In the genomic region with DNA sequence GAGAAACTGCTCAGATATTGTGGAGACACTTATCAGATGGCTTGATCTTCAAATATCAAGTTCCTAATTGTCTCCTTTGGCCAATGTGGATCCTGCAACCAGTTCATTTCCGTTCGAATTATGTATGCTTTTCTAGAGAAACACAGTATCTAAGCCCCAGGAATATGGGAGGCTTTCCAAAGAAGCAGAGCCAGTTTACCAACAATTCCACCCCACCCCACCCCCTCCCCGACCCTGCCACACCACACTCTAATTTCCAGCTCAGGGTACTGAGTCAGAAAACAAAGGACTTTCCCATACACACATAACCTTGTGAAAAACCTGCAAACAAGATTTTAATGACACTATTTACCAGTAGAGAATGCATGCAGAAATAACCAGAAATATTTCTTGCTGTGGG, we compare ENCODE assay signal across 17 mouse cellular contexts.
DNase-seq lines count a peak whose midpoint lies in the region; ATAC-seq and TF ChIP-seq lines count a peak whose summit lies in the region.
"Had no signal": no experiment of that assay in that cellular context is flagged by ENCODE, and none has a peak within 500 bp of the region (broad histone marks: within the 10 kb centered on the region; RNA-seq: fewer than 3 reads in every experiment).

No protein-coding gene starts in this region.

- peak; percentile 42 to 51 for DNase-seq in cerebellum, postnatal 10 days
- no peak for DNase-seq in cerebellum, postnatal 25 days
- DNase-seq in hindbrain, embryonic 11.5 days (ENCODE audit: low spot score), result no peak
- DNase-seq in retina, embryonic 14.5 days (ENCODE audit: low spot score), result peak; percentile 64
- DNase-seq in kidney, adult 2 months, result no peak
- DNase-seq: heart, postnatal 10 days; liver, postnatal 0 days; lung, postnatal 10 days; thymus, postnatal 25 days had no signal

- no peaks in the 10 kb centered on the region for H3K9me3 ChIP-seq in hindbrain, embryonic 13.5 days
- H3K9me3 ChIP-seq in hindbrain, embryonic 11.5 days (ENCODE audit: control insufficient read depth, low read length), result no peaks in the 10 kb centered on the region
- H3K9me3 ChIP-seq in forebrain, embryonic 16.5 days (ENCODE audit: control insufficient read depth, low read length), result no peaks in the 10 kb centered on the region
- H3K9me3 ChIP-seq: limb, embryonic 10.5 days; midbrain, embryonic 15.5 days had no signal

- TF ChIP-seq POLR2A in kidney, adult 2 months (IDR thresholded peaks at IDR 0.05; ENCODE audit: low read depth, low read length), result no peak

- H3K27me3 ChIP-seq in hindbrain, embryonic 13.5 days, result no peaks in the 10 kb centered on the region
- H3K27me3 ChIP-seq in hindbrain, embryonic 11.5 days (ENCODE audit: control insufficient read depth, insufficient read depth, low read length), result no peaks in the 10 kb centered on the region
- no peaks in the 10 kb centered on the region for H3K27me3 ChIP-seq in forebrain, embryonic 16.5 days (replicated peaks; ENCODE audit: control insufficient read depth, insufficient read depth, low read length)
- H3K27me3 ChIP-seq in kidney, adult 2 months (replicated peaks; ENCODE audit: control insufficient read depth, insufficient read depth, low read length), result no peaks in the 10 kb centered on the region
- H3K27me3 ChIP-seq: midbrain, embryonic 15.5 days had no signal

- H3K36me3 ChIP-seq in hindbrain, embryonic 13.5 days, result no peaks in the 10 kb centered on the region
- no peaks in the 10 kb centered on the region for H3K36me3 ChIP-seq in hindbrain, embryonic 11.5 days (ENCODE audit: control insufficient read depth, insufficient read depth, low read length)
- H3K36me3 ChIP-seq in forebrain, embryonic 16.5 days (ENCODE audit: control insufficient read depth, insufficient read depth), result no peaks in the 10 kb centered on the region
- H3K36me3 ChIP-seq in kidney, adult 2 months (ENCODE audit: control insufficient read depth, insufficient read depth, low read length), result no peaks in the 10 kb centered on the region
- H3K36me3 ChIP-seq: limb, embryonic 10.5 days; midbrain, embryonic 15.5 days had no signal

- 67% methylated on average over 3 of the region's 3 CpGs for WGBS in hindbrain, embryonic 13.5 days
- 71% methylated on average over 3 of the region's 3 CpGs for WGBS in hindbrain, embryonic 11.5 days
- 20% methylated on average over 3 of the region's 3 CpGs for WGBS in forebrain, embryonic 16.5 days
- WGBS in kidney, adult 2 months, result 54% methylated on average over 3 of the region's 3 CpGs

- TF ChIP-seq CTCF in kidney, adult 2 months (conservative IDR thresholded peaks at IDR 0.05; ENCODE audit: insufficient read depth, insufficient read length, low read depth, low read length), result no peak

- H3K4me2 ChIP-seq in hindbrain, embryonic 13.5 days, result no peak overlapping the region
- no peak overlapping the region for H3K4me2 ChIP-seq in hindbrain, embryonic 11.5 days (replicated peaks; ENCODE audit: low read depth, low read length)
- no peak overlapping the region for H3K4me2 ChIP-seq in forebrain, embryonic 16.5 days (ENCODE audit: low read length)
- H3K4me2 ChIP-seq: heart, embryonic 11.5 days; midbrain, embryonic 15.5 days had no signal

- H3K9ac ChIP-seq in hindbrain, embryonic 13.5 days, result no peak overlapping the region
- H3K9ac ChIP-seq in hindbrain, embryonic 11.5 days (ENCODE audit: low read depth, low read length), result no peak overlapping the region
- no peak overlapping the region for H3K9ac ChIP-seq in forebrain, embryonic 16.5 days (replicated peaks; ENCODE audit: low read depth, low read length)
- H3K9ac ChIP-seq: liver, postnatal 0 days; midbrain, embryonic 15.5 days had no signal

- peak overlapping the region; percentile 56; the same call in 1 of the 2 replicates for H3K27ac ChIP-seq in hindbrain, embryonic 13.5 days
- no peak overlapping the region for H3K27ac ChIP-seq in hindbrain, embryonic 11.5 days (ENCODE audit: low read depth, low read length)
- no peak overlapping the region for H3K27ac ChIP-seq in forebrain, embryonic 16.5 days (ENCODE audit: low read length)
- no peak overlapping the region for H3K27ac ChIP-seq in kidney, adult 2 months (ENCODE audit: insufficient read depth, low read depth, low read length)
- H3K27ac ChIP-seq: left cerebral cortex, adult 2 months; limb, embryonic 10.5 days; midbrain, embryonic 15.5 days had no signal

- no peak overlapping the region for H3K4me3 ChIP-seq in hindbrain, embryonic 13.5 days
- no peak overlapping the region for H3K4me3 ChIP-seq in hindbrain, embryonic 11.5 days (ENCODE audit: low read depth, low read length)
- no peak overlapping the region for H3K4me3 ChIP-seq in forebrain, embryonic 16.5 days (replicated peaks; ENCODE audit: low read length)
- no peak overlapping the region for H3K4me3 ChIP-seq in kidney, adult 2 months (ENCODE audit: insufficient read depth, low read depth, low read length)
- H3K4me3 ChIP-seq: left cerebral cortex, adult 2 months; limb, embryonic 10.5 days; midbrain, embryonic 15.5 days had no signal

- ATAC-seq in hindbrain, embryonic 13.5 days (ENCODE audit: low FRiP score), result peak; percentile 50; the same call in 1 of the 2 replicates
- no peak for ATAC-seq in hindbrain, embryonic 11.5 days (ENCODE audit: low FRiP score)
- peak; percentile 83 for ATAC-seq in forebrain, embryonic 16.5 days
- ATAC-seq: activated CD4-positive, CD25-positive, alpha-beta regulatory T cell, adult 4 months; CD4-positive, CD25-positive, alpha-beta regulatory T cell, adult 4 months; liver, postnatal 0 days had no signal

- H3K4me1 ChIP-seq in hindbrain, embryonic 13.5 days (replicated peaks), result peaks cover 26% of the 10 kb centered on the region
- no peaks in the 10 kb centered on the region for H3K4me1 ChIP-seq in hindbrain, embryonic 11.5 days (replicated peaks; ENCODE audit: control insufficient read depth, insufficient read depth, low read length)
- H3K4me1 ChIP-seq in forebrain, embryonic 16.5 days (replicated peaks; ENCODE audit: control insufficient read depth, insufficient read depth, low read length), result peaks cover 12% of the 10 kb centered on the region
- H3K4me1 ChIP-seq in kidney, adult 2 months (ENCODE audit: control insufficient read depth, insufficient read depth, low read length), result peaks cover 4% of the 10 kb centered on the region; the same call in 1 of the 2 replicates

Comparison
In these comparisons a context has a peak if more than half of its experiments do, and no peak if none do; other contexts are left out.
1. DNase-seq: peak in cerebellum, postnatal 10 days (2 of 2) and retina, embryonic 14.5 days (single experiment); none in cerebellum, postnatal 25 days (0 of 2), hindbrain, embryonic 11.5 days (single experiment) and kidney, adult 2 months (single experiment).